Mouse (Mus musculus) WW6 (cell line): ENCODE measurements around the gene Dock10.

Experiments
- DNase-seq: peaks from one replicate; pipeline ENCODE4 v3.0.0-alpha.2; 2013; ENCODE audit warnings: low read depth, low spot score

Gene Dock10

DNA sequence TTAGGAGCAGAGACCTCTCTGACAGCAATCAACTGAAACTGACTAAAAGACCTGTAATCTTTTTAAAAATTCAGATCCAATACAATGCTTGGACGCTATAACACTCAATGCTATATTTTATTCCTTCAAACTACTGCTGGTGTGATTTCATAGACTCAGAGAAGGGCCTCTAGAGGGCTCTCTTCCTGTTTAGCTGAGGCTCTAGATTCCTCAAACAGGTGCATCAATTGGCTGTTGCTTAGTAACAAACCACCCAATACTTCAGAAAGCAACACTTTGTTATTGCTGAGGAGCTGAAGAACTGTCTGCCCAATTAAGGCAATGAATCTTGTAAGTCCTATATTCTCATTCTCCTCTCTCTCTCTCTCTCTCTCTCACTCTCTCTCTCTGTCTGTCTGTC, 30.1 kb downstream of the Dock10 start:
- no peak for DNase-seq

DNA sequence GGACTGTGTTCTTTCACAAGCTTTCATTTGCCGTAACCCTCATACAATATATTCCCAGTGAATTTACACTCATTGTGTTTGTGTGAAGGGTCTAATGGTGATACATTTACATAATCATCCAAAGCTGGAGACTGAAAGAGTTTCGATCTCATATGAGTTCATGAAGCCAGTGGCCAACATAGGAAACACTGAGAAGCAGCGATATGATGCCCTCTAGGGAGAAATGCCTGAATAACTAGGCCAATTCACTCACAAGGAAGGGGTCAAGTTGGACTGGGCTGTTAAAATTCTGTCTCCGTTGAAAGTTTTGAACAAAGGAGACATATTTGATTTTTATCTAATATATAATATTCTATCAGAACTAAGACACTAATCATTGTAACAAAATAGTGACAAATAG, 30.9 kb downstream of the Dock10 start:
- no peak for DNase-seq

DNA sequence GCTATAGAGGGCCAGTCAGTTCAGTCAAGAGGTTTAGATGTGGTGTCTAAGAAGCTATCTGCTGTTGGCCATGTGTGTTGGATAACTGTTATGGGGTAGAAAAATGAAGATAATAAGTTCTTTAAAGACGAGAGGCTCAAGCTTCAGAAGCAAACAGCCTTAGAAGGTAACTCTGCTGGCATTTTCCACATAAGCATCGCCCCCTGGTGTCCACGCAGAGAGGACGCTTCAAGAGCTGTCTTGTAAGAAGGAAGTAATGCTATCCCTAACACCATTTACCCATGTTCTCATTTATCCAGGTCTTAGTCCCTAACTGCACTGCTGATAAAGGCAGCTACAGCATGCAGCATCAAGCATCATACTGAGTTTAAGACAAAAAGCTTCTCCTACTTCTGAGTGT, 35.7 kb downstream of the Dock10 start:
- no peak for DNase-seq

DNA sequence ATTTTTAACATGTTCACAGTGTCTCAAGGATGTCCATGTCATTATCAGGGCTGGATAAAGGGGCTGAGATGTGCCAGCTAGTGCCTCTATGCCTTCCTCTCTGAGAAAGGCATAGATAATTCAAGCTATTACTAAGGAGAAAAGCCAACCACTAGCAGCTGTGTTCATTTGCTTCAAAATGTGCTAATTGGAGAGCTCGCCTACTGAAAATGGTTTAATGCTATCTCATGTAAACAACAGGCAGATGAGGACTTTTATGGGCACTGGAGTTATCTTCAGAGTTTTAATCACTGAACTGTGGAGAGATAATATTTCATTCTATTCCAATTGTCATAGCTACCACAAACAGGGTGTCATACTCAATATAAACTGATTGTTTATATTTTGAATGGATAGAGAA, 36.3 kb downstream of the Dock10 start:
- no peak for DNase-seq

DNA sequence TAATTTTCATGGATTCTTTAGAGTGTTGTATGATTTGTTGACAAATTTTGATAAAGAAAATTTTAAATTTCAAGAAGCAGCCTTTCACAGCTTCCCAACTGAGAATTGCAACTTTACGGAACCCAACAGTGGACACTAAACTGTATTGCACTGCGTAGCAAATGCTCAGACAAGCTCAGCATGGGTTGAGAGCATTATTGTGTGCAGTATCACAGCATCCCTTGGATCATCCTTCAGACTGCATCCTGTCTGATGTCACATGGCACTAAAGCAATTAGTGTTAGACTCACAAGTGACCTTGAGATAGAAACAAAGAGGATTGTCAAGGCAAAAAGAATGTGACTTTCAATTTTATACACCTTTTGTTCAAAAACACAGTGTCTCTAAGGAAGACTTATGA, 37.1 kb downstream of the Dock10 start:
- DNase-seq, result no peak

DNA sequence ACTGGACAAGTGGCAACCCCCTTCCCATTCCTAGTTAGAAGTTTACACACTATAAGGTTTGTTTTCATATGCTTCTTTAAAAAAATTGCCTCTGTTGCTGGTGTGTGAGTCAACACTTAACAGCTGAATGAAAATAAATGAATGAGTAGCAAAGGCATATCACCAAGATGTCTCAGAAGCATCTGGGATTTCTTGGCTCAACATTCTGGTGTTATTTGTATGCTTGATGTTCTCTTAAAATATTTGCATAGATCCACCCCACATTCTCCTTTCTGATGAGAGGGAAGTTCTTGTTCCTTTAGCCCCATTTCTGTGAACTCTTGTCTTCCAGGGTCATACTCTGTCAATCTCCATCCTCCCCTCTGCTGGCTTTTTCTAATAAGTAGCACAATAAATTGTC, 38.2 kb downstream of the Dock10 start:
- DNase-seq, result no peak

DNA sequence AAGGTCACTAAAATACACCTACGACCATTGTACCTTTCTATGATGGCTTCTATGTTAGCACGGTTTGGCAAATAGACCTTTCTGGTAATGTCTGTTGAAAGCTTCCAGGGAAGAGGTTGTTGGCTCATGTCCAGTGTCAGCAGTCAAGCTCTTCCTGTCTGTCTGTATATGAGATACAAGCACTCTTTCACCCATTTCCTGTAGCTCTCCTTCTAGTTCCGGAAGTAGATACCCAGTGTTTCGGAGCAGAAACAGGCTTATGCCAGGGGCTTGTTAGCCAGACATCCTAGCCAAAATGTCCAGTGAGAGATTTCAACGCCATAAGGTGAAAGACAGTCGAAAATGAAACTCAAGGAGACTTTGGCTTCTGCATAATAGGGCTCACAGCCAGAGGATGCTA, 38.9 kb downstream of the Dock10 start:
- no peak for DNase-seq

DNA sequence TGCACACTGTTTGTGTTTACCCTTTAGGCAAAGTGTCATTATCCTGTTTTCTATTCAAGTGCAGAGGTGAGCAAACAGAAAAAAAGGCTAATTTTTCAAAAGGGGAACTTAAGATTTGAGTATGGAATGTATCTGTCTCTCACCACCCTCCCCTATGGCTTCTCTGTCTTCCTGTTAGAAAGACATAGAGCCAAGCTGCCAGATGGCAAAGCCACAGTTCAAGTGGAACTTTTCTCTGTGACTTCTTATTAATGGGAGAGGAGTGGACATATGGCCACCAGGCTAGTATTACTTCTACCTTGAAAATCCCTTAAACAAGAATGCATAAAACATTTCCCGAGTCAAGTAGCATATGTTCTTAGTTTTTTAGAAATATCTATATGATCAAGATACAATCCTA, 39.7 kb downstream of the Dock10 start:
- no peak for DNase-seq

DNA sequence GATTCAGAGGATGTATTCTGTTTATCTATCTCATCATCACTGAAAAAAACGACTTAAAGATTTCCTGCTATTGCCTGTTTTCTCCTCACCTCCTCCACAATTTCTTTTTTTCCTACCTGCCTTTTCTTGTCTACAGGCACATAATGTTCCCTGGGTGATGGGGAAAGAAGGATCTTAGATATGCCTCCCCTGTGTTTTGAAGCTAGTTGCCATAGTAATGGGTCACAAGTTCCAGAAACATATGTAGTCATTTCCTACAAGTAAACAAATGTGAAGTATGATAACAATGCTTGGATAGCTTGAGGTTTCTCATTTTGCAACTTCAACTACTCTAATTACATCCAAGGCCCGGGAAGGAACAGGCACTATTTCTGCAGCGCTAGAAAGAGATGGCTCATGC, 42.4 kb downstream of the Dock10 start:
- DNase-seq, result no peak

DNA sequence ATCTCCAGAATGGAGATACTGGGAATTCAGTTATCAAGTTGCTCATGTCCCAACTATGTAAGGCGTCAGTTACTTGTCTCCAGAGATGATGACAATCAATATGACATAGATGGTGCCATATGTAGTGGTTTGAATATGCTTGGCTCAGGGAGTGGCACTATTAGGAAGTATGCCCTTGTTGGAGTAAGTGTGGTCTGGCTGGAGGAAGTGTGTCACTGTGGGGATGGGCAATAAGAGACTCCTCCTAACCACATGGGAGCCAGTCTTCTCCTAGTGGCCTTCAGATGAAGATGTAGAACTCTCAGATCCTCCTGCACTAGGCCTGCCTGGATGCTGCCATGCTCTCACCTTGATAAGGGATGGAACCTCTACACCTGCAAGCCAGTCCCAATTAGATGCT, 44.4 kb downstream of the Dock10 start:
- no peak for DNase-seq

DNA sequence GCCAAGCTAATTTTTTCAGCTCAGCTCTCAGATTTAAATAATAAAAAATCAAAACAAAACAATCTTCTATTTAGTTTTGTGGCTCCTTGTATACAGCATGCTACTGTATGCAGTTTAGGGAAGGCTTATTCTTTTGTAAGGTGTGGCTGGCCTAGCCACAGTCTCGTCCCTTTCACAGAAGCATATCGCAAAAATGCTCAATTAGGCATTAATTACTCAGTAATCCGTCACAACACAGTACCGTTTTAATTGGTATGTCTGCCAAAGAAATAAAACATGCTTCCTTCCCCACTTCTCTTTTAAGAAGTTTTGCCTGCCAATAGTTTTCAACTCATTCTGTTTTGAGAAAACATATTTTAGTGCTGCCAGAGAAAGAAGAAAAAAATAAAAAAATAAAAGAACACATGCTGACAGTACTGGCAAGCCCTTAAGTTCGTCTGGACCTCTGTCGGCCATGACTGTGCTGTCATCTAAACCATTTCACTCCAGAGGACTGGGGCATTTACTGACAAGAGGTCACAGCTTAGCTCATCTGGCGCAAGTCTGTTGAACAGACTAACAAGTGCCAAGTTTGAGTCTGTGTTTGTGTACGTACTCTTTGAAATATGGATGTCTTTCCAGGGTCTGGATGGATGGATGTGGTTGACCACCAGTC, 47.6 kb downstream of the Dock10 start:
- DNase-seq, result no peak

DNA sequence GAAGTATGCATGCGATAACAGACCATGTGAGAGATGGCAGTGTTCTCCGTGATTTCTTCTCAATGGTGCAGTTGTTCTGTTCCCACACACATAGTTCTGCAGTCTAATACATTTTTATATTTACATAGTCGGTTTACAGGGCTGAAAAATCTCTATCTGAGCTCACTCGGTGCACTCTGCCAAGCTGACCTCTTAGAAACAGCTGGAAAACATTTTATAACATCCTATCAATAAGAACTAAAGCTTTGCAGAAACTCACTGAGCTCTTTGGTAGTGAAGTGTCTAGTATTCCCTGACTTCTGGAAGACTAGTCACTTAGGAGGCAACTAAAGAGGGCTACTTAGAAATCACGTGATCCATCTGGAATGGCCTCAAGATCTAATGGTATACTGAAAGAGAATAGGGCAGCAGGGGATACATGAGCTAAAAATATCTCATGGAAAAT, 48.2 kb downstream of the Dock10 start:
- no peak for DNase-seq

DNA sequence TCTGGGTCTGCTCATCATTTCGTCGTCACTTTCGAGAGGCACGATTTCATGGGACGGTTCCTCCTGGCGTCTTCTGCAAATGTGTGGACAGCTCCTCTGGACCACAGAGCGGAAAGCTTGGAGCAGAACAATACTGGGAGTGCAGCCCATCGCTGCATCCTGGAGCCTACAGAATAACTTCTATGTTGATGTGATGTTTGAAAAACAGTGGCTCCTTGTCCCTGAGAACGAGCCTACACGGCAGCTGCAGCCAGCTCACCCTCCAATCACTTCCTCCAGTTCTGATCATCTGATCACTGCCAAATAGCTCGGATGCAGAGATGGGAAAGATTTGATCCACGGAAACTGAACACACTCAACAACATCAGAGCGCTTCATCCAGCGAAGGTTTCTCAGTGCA, 49.0 kb downstream of the Dock10 start:
- DNase-seq, result no peak

DNA sequence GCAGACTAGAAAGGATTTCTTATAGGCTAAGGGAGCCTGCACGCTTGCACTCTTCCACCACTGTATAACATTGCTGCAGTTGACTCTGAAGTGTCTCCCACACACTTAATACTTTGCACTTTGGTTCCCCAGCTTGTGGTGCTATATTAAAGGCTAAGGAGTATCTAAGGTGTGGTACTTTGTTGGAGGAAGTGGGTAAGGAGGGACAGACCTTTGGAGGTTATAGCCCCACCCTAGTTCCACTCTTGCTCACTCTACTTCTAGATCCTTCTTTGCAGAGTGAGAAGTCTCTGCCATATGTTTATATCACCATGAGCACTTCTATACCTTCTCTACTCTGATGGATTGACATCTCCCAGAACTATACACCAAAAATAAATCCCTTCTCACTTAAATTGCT, 55.0 kb downstream of the Dock10 start:
- no peak for DNase-seq

DNA sequence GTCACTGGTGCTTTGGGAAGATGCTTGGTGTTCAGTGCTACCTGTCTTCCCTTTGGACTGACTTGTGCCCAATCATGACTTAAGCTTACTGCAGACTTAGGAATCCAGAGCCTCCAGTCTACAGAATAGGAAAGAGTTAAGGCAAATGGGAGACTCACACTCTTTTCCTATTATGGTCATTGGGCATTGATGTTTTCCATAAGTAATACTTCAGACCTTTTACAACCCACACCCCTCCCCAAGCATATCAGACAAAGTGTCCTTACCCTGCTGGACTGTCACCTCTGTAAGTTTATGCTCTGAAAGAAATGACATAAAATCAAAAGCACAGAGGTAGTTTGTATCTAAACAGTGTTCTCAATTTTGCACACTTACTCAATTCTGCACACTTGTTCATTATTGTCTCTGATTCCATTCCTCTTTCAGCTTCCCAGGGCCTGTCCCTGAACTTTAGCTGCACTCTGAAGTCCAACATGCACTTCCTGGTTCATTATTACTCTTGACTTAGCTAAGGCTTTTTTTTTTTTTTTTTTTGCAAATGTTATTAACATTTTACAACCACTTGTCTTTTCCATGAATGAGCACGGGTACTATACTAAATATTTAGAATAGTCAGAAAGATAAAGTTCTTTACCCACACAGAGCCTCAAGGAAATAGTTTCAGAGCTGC, 82.2 kb downstream of the Dock10 start:
- no peak for DNase-seq

DNA sequence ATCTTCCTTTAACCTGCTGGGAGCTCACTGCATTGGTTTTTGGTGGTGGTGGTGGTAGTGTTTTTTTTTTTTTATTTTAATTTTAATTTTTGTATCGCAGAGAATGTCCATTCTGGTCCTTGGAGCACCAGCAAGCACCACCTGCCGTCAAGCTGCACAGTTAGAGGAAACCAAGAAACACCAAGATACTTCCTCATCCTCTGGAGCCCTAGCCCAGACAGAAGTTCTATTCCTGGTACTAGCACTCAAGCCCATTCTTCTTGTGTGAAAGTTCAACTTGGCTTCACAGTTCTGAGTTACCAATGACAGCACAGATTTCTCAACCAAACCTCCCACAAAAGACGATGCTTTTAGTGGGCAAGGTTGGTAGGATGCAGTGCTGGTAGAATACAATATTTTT, 86.6 kb downstream of the Dock10 start:
- DNase-seq, result no peak

DNA sequence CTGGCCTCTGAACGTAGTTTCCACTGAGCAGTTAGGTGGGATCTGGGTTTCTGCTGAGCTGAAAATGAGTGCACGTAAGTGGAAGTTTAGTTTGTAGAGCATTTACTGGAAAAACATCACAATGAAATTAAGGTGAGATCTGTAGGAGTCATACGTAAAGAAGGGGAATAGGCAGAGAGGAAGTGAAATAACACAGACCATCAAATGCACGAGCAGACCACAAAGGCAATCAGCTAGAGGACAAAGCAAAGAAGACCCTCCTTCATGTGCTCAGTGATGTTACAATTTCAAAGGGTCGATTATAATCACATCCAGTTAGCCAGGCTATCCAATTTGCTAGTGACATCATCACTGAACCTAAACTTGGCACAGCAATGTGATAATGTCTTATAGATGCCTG, 87.3 kb downstream of the Dock10 start:
- DNase-seq, result no peak

DNA sequence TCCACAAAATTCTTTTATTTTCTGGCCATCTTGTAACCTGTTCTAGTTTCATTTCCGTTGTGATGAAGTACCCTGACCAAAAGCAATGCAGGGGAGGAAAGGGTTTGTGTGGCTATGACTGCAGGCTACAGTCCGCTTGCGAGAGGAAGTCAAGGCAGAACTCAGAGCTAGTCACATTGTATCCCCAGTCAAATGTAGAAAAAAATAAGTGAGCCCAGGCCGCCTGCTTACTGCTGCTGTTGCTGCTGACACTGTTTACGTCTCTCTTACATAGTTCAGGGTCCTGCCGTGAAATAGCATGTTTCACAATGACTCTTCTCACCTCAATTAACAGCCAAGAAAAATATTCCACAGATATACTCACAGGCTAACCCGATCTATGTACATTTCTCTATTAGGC, 87.9 kb downstream of the Dock10 start:
- DNase-seq, result no peak

DNA sequence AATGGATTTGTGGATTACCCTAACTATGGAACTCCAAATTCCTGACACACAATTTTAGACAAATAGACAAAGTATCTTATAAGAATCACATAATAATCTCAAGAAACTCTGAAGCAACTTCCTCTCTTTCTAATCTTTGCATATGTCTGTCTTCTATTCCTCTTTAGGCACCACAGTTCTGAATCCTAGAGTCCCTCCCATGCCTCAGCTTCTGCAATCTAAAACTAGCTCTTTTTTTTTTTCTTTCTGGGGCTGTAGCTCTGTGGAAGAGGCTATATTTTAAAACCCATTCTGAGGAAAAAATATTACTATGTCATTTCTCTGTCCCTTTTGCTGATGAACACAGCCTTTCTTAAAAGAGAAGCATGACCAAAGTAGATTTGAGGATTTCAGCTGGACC, 92.6 kb downstream of the Dock10 start:
- DNase-seq, result no peak

DNA sequence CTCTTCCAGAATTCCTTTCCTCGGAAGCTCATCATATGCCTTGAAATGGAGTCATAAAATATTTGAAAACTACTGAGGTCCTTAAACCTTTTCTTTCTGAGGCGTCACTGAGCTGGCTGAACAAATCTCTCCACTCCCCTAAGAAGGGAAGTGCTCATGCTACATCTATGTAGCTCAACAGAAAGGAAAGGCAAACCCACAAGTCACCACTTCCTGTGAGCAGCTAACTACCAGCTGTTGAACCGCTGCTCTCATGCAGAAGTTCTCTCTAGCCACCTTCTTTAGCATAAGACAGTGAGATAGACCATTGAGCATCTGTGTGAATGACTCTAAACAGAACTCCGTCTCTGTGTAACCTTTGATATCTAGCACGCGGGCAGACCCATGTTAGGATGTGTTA, 93.2 kb downstream of the Dock10 start:
- no peak for DNase-seq

DNA sequence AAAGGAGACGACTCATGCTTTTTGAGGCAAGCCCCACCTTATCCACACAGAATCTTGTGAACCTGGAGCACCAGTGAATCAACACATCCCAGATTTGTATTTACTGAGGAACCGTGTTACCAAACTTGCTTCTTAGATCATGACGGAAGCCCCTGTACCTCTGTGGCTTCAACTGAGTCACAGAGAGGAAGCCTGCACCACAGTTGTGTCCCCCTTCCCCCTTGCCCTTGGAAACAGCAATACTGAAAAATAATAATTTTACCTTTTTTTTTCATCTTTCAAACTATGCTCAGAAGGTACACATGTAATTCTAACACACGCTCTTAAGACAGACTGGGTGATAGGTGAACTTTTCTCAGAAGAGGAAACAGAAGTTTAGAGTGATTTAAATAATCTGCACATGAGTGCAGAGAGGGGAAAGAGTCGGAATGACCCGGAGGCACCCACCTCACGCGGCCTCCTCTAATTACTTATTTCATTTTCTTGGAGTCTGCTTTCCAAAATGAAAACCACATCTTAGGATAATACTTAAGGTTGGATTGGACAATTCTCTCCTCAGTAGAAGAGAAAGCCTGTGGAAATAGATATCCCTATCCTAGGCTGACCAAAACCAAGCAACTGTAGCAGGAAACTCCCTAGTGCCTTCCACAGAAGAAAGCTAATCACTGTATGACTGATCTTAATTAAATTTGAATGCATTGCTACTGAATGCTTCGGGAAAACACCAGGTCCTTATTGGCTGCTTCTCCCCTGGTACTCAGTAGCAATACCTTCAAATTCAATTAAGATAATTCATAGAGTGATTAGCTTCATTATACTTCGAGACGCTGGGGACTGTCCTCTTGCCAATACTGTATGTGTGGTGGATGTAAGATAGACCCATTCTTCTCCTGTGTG, 96.6 kb downstream of the Dock10 start:
- DNase-seq, result no peak

DNA sequence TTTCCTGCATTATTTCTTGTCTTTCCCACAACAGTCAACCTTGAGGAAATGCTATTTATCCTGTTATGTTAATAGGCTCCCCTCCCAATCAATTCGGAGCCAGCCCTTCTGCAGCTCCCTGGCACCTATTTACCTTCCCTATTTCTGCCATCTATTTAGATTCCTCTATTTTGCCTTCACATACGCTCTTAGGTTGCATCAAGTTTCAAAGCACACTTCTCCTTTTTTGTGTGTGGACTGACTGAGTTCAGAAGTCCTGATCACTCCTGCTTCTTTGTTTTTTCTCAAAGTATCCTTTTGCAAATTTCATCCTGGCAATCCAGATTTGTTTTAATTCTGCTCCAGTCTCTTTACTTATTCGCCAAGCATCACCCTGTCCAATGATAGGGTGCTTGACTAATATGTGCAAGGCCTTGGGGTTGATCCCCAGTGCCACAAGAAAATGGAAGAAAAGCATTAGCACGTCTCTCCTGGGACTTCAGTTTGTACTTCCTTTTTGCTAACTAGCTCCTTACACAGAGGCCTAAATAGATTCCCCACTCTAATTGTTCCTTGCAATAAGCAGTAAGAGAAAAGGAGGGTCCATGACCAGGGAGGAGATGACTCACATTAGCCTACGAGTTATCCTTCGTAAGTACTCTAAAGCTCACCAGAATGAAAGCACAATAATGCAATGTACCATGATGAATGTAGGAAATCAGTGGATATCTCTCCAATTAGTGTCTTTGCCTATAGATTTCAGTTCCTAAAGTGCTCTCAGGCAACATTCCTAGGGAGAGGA, 98.7 kb downstream of the Dock10 start:
- DNase-seq, result no peak
